Mouse (Mus musculus) hindbrain, postnatal 0 days (tissue): ENCODE measurements around the gene Zfp281. TPM values are rescaled to one million over a fixed set of nuclear protein-coding genes. Genes with fewer than 3 reads are reported as not detected.

Experiments
- ATAC-seq: fragments of 200-750 bp; cut with Nextera tagmentation; 2 replicates; pipeline ENCODE4 v1.8.0; 2017; ENCODE audit warnings: mild to moderate bottlenecking, moderate TSS enrichment, moderate library complexity
- DNase-seq: peaks from one replicate; pipeline ENCODE4 v3.0.0-alpha.2; 2015; ENCODE audit warnings: low spot score
- H3K27ac ChIP-seq: fragments of 300-500 bp; sonication (generic); 2 replicates; pipeline ENCODE4 v1.5.1; 2014; ENCODE audit warnings: mild to moderate bottlenecking
- H3K27me3 ChIP-seq: fragments of 300-500 bp; sonication (generic); 2 replicates; pipeline ENCODE4 v1.6.1; 2014; ENCODE audit warnings: low read length, mixed read lengths; ENCODE audit not compliant: insufficient read depth
- H3K36me3 ChIP-seq: fragments of 300-500 bp; sonication (generic); 2 replicates; pipeline ENCODE4 v1.6.1; 2014; ENCODE audit warnings: low read length, mixed read lengths; ENCODE audit not compliant: insufficient read depth
- H3K4me1 ChIP-seq: fragments of 300-500 bp; sonication (generic); 2 replicates; pipeline ENCODE4 v1.6.1; 2014; ENCODE audit warnings: antibody characterized with exemption, low read length, mixed read lengths; ENCODE audit not compliant: insufficient read depth
- H3K4me2 ChIP-seq: fragments of 300-500 bp; sonication (generic); 2 replicates; pipeline ENCODE4 v1.6.1; 2014; ENCODE audit warnings: low read depth, mild to moderate bottlenecking, low read length, moderate library complexity, mixed read lengths
- H3K4me3 ChIP-seq: fragments of 300-500 bp; sonication (generic); 2 replicates; pipeline ENCODE4 v1.5.1; 2014; ENCODE audit warnings: low read length
- H3K9ac ChIP-seq: fragments of 300-500 bp; sonication (generic); replicated peaks from 2 replicates; pipeline ENCODE4 v1.6.1; 2014; ENCODE audit warnings: mild to moderate bottlenecking, low read length, moderate library complexity, mixed read lengths
- H3K9me3 ChIP-seq: fragments of 300-500 bp; sonication (generic); 2 replicates; pipeline ENCODE4 v1.6.1; 2016; ENCODE audit warnings: low read length, mixed read lengths
- CTCF ChIP-seq: IDR thresholded peaks from 2 replicates; pipeline ENCODE4 v1.5.1; 2016; ENCODE audit warnings: antibody characterized with exemption, control low read depth, low read depth
- WGBS: fragments of 180-500 bp; shearing (Covaris S2); extraction: QIAGEN DNeasy Blood & Tissue Kit; methylation state at CpG from one replicate; pipeline ENCODE4 v1.1.7; 2014; 5-methylcytosine and 5-hydroxymethylcytosine counted together
- polyA plus RNA-seq: library from polyadenylated mRNA; unstranded; fragments of >200 nt; fragmentation: Nextera tagmentation; extraction: Ambion mirVana; gene quantifications from 2 replicates; pipeline ENCODE4 v1.2.1, GENCODE M21; 2015
- total RNA-seq: library from RNA; depleted of rRNA; stranded (reverse); fragments of >200 nt; gene quantifications from 2 replicates; pipeline ENCODE4 v1.2.3, GENCODE M21; 2014

The Zfp281 gene
- total and polyA plus RNA-seq, 2 experiments from 2014 or later, result 19.5 to 22.3 TPM

DNA sequence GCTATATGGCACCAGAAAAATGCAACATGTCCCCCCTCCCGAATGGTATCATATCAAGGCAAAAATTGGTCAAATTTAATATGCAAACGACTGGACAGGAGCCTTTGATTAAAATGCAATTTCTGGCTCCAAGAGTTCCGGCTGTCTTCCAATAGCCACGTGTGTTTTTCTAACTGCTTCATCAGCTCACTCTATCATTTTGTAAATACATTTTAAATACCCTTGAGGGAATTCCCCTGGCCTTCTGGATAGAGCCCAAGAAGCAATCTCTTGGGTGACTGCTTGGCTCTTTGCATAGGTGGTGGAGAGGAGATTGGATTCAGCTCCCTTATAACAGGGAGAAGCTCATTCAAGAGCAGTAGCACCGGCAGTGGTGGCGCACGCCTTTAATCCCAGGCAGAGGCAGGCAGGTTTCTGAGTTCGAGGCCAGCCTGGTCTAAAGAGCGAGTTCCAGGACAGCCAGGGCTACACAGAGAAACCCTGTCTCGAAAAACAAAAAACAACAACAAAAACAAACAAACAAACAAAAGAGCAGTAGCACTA lies 23.3 kb upstream of the Zfp281 start:
- H3K4me3 ChIP-seq, result no peak overlapping the region
- no peaks in the 10 kb centered on the region for H3K9me3 ChIP-seq
- no peaks in the 10 kb centered on the region for H3K36me3 ChIP-seq
- no peaks in the 10 kb centered on the region for H3K27me3 ChIP-seq
- no peak for TF ChIP-seq CTCF
- H3K9ac ChIP-seq, result no peak overlapping the region
- no peak for DNase-seq
- no peak for ATAC-seq
- no peak overlapping the region for H3K27ac ChIP-seq
- H3K4me1 ChIP-seq, result no peaks in the 10 kb centered on the region
- H3K4me2 ChIP-seq, result no peak overlapping the region
- 77% methylated on average over 10 of the region's 10 CpGs for WGBS

DNA sequence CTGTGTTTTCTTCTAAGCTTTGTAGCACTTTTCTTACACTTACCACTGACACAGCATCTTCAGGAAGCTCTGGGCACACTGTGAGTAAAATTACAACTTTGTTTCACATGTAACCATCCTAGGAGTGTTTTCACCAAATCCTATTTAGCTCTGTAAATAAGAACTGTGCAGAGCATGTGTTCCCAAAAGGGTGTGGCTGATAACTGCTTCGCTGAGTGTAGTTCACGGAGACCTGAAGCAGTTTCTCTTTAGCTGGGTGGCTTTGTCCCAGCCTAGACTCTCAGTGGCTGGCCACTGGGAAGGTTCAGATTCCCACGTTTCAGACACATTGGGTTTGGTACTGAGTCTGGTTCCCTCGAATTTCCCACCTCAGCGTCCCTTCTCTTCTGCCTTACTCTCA lies 22.4 kb upstream of the Zfp281 start:
- 84% methylated on average over 5 of the region's 5 CpGs for WGBS
- H3K4me1 ChIP-seq, result no peaks in the 10 kb centered on the region
- H3K4me2 ChIP-seq, result no peak overlapping the region
- no peaks in the 10 kb centered on the region for H3K36me3 ChIP-seq
- no peak overlapping the region for H3K9ac ChIP-seq
- DNase-seq (no peak), ATAC-seq (no peak)
- H3K27me3 ChIP-seq, result no peaks in the 10 kb centered on the region
- no peak for TF ChIP-seq CTCF
- no peak overlapping the region for H3K27ac ChIP-seq
- H3K4me3 ChIP-seq, result no peak overlapping the region
- H3K9me3 ChIP-seq, result no peaks in the 10 kb centered on the region

DNA sequence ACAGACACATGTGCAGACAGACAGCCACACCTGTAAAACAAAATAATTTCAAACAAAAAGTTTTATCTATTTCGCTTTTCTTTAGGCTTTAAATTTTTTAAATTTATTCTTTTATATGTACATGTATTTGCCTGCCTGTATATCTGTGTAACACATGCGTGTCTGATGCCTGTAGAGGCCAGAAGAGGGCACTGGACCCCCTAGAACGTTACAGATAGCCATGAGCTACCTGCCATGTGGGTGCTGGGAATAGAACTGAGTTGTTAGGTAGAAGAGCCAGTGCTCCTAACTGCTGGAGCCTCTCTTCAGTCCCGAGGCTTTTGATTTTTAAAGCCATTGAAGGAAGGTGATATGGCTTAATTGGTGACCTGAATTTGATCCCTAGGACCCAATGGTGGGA lies 20.5 kb upstream of the Zfp281 start:
- Histone ChIP-seq H3K27me3 (no peaks in the 10 kb centered on the region), H3K4me3 (no peak overlapping the region), H3K4me2 (no peak overlapping the region), H3K4me1 (no peaks in the 10 kb centered on the region), H3K36me3 (no peaks in the 10 kb centered on the region), H3K9ac (no peak overlapping the region), H3K27ac (no peak overlapping the region), H3K9me3 (no peaks in the 10 kb centered on the region)
- WGBS, result 83% methylated on average over 4 of the region's 4 CpGs
- DNase-seq (no peak), ATAC-seq (no peak)
- TF ChIP-seq CTCF, result no peak

DNA sequence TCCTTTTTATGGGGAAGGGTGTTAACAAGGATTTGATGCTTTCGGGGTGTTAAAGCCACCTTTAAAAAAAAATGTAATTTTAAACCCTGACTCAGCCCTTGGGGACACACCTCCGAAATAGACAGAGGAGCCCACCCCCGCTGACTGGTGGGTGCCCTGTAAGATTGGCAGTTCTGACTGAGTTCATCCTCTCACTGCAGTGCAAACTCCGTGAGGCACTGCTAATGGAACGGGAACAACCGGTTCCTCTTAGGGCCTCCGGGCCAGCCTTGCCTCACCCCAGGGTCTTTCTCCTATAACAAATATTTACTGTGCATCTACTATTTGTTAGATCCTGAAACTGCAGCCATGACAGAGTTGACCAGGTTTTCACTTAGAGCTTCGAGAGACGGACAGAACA lies 18.9 kb upstream of the Zfp281 start:
- no peak overlapping the region for H3K4me2 ChIP-seq

DNA sequence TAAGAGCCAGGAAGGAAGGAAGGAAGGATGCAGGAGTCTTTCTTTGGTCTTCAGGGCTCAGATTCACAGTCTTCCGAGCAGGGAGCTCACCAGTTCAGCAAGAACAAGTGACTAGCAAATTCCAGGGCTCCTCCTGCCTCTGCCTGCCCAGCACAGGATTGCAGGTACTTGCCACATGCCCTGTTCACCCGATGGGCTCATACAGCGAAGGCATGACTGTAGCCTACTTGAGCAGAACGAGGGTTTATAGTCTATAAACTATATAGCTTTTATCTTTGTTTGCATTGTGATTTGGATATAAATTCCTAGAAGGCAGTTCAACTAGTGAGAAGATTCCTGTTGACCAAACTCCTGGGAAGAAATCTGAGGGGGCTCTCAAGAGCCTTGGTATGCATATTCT lies 18.4 kb upstream of the Zfp281 start:
- H3K4me2 ChIP-seq, result no peak overlapping the region
- TF ChIP-seq CTCF, result no peak
- H3K9ac ChIP-seq, result no peak overlapping the region
- ATAC-seq (no peak), DNase-seq (no peak)
- H3K27ac ChIP-seq, result no peak overlapping the region
- no peaks in the 10 kb centered on the region for H3K4me1 ChIP-seq
- 90% methylated on average over 4 of the region's 4 CpGs for WGBS
- H3K36me3 ChIP-seq, result no peaks in the 10 kb centered on the region
- no peak overlapping the region for H3K4me3 ChIP-seq
- no peaks in the 10 kb centered on the region for H3K9me3 ChIP-seq
- no peaks in the 10 kb centered on the region for H3K27me3 ChIP-seq

More for the DNA sequence above, 18.9 kb upstream of the Zfp281 start:
- no peak for DNase-seq
- Histone ChIP-seq H3K4me1 (no peaks in the 10 kb centered on the region), H3K36me3 (no peaks in the 10 kb centered on the region), H3K27me3 (no peaks in the 10 kb centered on the region), H3K27ac (no peak overlapping the region), H3K4me3 (no peak overlapping the region), H3K9ac (no peak overlapping the region), H3K9me3 (no peaks in the 10 kb centered on the region)
- no peak for ATAC-seq
- TF ChIP-seq CTCF, result no peak
- WGBS, result 81% methylated on average over 9 of the region's 9 CpGs

DNA sequence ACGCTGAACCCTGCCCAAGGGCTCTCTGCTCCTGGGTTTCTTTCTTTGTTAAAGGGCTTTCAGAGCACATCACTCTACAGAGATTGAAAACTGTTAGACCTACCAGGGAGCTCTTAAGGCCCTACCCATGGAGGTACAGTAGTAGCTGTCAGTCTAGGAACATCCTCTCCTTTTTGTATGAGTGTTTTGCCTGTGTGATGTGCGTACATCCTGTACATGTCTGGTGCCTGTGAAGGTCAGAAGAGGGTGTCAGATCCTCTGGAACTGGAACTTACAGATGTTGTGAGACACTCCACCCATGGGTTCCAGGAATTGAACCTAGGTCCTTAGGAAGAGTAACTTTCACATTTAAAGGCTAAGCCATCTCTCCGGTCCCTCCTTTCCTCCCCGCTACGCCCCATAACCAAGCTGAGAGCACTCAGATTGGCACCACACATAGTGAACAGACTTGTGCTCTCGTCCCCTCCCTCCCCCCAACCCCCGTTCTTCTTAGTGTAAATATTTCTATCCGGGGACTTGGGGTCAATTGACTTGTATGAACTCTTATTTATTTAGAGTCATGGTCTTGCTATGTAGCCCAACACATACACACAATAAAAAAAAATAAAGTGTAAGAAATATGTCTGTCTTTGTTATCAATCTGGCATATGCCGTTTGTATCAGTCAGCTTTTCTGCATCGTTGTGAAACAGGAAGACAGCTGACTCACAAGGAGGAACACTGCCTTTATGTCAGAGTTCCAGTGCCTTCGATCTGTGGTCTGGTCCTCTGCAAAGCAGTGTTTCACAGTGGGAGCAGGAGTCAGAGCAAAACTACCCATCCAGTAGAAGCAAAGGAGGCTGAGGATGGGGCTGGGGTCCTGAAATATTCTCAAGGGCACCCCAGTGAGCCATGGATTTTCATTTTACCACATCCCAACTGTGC lies 16.1 kb upstream of the Zfp281 start:
- Histone ChIP-seq H3K27me3 (no peaks in the 10 kb centered on the region), H3K4me1 (no peaks in the 10 kb centered on the region), H3K4me2 (no peak overlapping the region), H3K4me3 (no peak overlapping the region), H3K36me3 (no peaks in the 10 kb centered on the region), H3K9ac (no peak overlapping the region), H3K9me3 (no peaks in the 10 kb centered on the region), H3K27ac (no peak overlapping the region)
- DNase-seq, result no peak
- WGBS, result 83% methylated on average over 11 of the region's 11 CpGs
- no peak for ATAC-seq
- TF ChIP-seq CTCF, result no peak

DNA sequence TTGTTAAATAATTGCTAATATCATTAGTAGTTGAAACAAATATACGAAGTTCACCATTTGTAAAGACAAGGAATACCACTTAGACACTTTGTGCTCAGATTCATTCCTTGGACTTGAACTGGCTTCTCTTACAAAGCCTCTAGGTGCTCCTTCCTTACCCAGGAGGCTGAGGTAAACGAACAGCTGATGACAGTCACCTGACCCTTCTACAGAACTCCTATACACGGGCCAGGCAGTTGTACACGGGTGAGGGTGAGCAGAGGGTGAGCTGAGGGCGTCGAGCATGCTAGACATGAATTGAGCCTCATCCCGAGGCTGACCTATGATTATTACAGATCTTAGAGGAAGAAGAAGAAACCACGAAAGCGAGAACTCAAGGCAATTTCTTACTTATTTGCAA lies 12.9 kb upstream of the Zfp281 start:
- H3K36me3 ChIP-seq, result no peaks in the 10 kb centered on the region
- 84% methylated on average over 9 of the region's 9 CpGs for WGBS
- no peaks in the 10 kb centered on the region for H3K4me1 ChIP-seq
- no peak overlapping the region for H3K4me3 ChIP-seq
- no peak for ATAC-seq
- no peak overlapping the region for H3K9ac ChIP-seq
- H3K9me3 ChIP-seq, result no peaks in the 10 kb centered on the region
- no peak for TF ChIP-seq CTCF
- no peak for DNase-seq
- H3K4me2 ChIP-seq, result no peak overlapping the region
- H3K27ac ChIP-seq, result no peak overlapping the region
- no peaks in the 10 kb centered on the region for H3K27me3 ChIP-seq
